Mouse (Mus musculus): Measurements from ENCODE around the gene Snx29.
"Not testable (repeated sequence)": the region's sequence is repeated elsewhere in the genome, so short reads cannot be mapped to it uniquely, and the experiment has no call there.

Snx29 gene

DNA sequence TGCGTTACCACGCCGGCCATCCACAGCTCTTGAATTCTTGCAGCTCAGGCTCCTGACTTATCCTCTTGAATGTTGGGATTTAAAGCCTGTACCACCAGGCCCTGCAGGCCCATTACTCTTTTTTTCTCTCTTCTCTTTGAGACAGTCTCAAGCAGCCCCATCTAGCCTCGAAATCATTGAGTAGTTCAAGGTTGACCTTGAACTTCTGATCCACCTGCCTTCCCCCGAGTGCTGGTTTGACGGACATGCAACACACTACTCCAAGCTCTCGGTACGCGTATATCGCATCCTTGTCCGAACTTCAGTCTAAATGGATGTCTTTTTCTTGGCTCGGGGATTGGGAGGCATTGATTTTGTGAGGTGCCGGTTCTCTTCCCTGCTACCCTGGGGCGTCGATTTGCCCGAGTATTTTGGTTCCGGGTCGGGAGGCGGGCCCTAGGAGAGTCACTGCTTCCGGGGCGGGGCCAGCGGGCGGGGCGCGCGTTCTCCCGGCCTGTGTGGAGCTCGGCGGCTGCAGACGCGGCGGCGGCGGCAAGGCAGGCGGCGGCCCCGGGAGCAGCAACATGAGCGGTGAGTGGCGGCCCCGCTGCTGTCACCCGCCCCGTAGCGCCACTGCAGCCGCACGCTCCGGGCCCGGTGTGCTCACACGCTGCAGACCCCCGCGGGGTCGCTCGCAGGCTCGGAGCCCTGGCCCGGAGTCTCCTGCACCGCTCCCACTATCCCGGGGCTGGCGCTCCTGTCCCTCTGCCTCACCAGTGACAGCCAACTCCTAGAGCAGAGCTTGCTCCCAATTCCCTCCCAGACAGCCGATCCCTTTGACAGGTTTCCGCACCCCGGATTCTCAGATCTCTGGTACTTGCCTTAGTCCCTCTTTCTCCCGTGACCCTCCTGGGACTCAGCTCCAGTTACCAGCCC lies at the start of gene Snx29:
TSS of gene Snx29 (plus strand) at position 500 of the 915 bp plus-strand sequence.
- peak; percentile 99 for DNase-seq

DNA sequence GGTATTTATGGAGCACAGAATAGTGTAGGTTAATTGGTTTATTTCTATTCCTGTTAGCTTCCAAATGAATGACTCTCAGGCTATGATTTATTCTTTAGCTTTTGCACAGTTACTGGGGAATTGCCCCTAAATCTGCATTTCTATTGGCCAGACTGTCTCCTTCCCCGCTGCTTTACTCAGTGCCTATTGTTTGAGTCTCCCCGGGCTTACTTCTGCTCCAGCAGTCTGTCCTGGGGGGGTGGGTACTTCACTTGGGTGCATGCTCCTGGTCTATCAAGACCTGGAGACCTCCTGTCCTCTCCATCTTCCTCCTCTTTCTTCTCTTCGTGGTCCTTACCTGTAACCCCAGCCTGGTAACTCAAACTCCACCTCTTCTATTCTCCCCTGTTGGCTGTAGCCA lies 45.8 kb upstream of the Snx29 start:
- no peak for DNase-seq

DNA sequence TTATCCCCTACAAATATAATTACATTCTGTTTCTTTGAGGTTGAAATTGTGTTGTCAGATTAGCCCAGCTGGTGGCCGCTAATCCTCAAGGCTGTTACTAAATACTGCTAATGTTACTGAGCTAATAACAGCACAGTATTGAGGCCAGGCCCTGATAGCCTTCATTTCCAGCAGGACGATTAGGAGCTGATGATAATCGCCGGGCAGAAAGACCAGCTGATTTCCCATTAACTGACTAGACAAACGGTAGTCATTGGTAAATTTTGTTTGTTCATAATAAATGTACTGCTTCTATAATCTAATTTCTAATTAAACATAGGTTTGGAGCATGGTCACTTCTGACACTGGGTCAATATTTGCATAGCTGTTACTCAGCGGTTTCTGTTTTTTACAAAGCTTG lies 43.9 kb upstream of the Snx29 start:
- no peak for DNase-seq

DNA sequence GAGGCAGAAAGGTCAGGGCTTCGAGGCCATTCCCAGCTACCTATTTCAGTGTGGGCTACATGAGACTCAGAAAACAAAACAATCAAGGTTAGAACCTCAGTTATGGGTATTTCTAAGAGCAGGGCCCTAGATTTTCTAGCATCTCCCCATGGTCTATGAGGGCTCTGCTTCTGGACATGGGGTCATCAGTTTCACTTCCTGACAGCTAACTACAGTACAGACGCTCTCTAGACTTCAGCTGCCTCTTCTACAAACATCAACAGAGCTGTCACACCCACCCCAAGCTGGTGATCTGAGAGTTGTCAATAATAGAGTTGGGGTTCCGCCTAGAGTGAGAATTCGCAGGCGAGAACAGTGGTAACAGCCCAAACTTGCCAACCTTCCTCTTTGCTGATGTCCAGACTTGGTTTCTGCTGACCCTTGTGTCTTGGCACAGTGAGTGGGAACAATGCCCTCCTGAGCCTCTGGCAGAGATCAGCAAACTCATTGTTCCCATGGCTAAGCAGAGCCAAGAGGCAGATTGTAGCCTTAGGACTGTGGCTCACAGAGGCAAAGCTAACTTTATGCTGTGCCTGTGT lies 40.0 kb upstream of the Snx29 start:
- DNase-seq: no peak

DNA sequence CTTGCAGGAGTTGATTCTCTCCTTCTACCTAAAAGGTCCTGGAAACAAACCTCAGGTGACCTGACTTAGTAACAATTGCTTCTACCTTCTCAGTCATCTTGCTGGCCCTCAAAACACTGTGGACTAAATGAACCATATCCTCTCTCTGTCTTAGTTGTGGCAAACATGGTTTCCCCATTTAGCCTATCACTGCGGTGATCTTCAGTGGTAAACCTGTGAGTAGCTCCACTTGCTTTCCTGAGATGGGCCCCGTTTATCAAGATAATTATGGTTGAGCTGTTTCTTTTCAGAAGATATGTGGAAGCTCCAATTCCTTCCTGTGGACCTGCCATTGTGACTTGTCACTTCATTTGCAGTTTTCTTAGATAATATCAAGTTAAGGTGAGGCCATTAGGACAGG lies 37.8 kb upstream of the Snx29 start:
- DNase-seq: no peak

DNA sequence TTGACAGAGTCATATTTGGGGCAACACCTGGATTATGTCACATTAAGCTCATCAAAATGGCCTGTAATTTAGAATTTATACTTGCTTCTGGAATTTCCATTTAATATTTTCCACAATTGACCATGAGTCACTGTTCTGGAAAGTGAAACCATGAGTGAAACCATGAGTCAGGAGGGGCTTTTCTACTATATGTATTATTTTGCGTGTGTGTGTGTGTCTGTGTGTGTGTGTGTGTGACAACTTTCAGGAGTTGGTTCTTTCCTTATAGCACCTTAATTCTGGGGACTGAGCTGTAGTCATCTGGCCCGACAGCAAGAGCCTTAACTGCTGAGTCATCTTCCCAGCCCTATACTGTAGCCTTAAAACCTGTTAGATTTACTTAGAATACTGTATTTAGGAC lies 36.8 kb upstream of the Snx29 start:
- no peak for DNase-seq

DNA sequence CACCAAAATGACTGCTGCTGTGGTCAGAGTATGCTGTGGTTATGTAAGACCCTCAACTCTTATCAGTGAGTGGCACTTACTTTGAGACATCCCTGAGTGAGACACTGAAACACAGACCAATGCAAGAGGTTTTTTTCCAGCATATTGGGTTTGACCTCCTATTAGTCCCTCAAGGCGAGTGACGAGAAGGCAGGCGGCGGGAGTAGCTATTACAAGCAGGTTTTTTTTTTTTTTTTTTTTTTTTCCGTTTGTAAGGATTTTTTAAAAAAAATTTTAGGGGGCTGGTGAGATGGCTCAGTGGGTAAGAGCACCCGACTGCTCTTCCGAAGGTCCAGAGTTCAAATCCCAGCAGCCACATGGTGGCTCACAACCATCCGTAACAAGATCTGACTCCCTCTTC lies 33.8 kb upstream of the Snx29 start:
- DNase-seq: not testable (repeated sequence)

DNA sequence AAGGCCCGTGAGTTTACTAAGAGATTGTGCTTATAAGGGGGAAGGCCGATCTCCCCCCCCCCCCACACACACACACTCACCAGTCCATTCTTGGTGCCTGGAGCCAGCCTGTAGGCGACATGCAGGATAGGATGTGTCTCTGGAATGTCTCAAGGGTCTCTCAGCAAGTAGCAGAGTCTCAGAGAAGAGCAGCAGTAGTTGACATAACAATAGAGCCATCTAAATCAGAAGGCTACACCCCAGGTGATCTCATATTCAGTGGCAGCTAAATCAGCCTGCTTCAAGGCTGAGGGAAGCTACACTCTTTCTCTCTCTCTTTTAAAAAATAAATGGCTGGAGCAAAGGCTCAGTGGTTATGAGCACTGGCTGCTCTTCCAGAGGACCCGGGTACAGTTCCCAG lies 27.1 kb upstream of the Snx29 start:
- not testable (repeated sequence) for DNase-seq

DNA sequence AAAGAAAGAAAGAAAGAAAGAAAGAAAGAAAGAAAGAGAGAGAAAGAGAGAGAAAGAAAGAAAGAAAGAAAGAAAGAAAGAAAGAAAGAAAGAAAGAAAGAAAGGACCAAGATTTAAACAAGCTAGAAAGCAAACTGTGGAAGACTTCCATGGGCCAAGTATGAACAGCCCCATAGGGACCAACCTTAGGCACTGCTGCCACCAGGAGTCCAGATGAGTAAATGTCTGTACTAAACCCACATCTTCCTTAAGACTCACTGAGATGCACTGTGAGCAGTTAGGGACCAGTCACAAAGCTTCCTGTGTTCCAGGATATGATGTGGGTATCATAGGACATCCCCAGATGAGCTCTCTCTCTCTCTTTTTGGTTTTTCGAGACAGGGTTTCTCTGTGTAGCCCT lies 25.0 kb upstream of the Snx29 start:
- DNase-seq: not testable (repeated sequence)

DNA sequence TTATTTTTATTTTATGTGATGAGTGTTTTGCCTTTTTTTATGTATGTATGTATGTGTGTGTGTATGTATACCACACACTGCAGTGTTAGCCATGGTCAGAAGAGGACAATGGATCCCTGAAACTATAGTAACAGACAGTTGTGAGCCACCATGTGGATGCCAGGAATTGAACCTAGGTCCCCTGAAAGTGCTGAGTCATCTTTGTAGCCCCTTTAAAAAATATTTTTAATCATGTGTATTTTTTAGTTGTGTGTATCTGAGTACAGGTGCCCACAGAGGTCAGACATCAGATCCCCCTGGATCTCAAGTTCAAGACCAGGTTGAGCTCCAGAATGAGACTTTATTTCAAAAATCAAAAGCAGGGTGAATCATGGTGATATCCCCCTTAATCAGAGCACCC lies 19.0 kb upstream of the Snx29 start:
- no peak for DNase-seq

DNA sequence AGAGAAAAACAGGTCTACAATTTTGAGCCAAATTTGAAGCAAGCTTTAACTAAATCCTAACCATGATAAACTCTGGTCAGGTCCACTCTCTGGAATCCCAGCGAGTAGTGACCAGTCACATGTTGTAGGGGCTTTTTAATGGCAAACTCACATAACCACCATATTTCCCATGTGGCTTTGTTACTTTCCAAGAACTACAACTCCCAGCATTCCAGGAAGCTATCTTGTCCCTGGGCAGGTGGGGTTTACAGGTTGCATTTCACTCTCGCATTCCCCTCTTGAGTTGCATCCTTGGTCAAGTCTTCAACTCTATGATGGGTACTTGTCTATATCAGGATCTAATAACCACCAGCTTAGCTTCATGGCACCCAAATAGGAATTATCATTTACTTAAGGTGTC lies 17.2 kb upstream of the Snx29 start:
- DNase-seq: no peak

DNA sequence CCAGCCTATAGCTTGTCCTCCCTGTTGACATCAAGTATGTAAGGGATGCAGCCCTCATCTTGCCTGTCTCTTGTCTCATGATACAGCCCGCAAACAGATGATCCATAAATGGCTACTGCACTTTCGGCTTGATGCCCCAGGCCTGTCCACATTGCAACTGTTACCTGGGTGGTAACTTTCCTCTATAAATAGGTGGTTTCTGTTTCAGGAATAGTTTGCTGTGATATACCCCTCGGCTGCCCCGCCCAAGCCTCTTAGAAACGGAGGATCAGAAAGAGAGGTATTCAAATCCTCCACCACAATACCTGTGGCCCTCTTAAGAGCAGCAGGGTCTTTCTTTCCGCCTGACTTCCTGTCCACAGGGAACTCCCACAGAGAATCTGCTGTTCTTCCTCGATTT lies 9.2 kb upstream of the Snx29 start, which contains the start of gene Tnfrsf17:
TSS of gene Tnfrsf17 (plus strand) at position 301 of the 400 bp plus-strand sequence.
- no peak for DNase-seq

DNA sequence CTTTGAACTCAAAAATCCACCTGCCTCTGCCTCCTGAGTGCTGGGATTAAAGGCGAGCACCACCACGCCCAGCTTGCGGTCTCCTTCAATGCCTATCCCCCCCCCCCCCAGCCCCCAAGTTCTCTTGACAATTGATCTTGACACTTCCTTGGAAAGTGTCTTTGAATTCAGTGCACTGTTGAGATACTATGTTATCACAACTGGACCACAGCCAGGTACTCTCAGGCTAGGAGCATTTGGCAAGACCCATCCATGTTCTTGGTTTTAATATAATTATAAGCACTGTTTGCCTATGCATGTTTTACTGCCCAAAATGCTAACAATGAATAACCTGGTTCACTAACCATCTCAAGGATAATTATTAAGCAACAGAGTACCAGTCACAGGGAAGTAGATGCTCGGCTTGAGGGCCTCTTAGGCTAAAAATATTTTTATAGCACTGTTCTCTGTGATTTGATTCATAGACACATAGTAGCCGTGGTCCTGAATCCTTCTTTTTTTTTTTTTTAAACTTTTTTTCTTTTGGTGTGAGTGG lies 6.9 kb upstream of the Snx29 start:
- DNase-seq: no peak

DNA sequence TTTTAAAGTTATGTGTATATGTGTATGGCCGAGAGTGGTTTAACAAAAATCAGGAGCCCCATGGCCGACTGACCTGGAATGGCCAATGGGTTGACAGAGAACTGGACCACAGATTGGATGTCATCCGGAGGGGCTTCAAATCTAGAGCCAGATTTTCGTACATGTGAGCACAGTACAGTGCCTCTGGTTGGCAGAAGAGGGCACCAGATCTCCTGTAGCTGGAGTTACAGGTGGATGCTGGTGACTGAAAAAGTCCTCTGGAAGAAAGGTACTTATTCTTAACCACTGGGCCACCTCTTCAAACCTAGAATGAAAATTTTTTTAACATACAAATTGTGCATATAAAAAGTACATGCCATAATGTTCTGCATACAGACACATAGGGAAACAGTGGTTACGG lies 6.0 kb upstream of the Snx29 start:
- DNase-seq: no peak

DNA sequence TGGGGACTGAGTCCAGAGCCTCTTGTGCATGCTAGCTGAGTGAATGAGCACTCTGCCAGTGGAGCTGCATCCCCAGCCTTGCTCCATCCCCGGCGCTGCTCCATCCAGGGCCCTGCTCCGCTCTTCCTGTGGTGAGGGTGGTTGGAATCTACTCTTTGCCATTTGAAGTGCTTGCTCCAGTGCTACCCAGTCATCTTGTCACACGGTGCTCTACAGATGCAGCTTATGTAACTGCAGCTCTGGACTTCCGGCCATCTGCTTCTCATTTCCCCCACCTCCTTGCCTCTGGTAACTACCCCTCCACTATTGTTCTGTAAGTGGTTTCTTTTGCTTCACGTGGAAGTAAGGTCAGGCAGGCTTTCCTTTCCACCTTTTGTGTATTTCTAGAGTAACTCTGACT lies 5.4 kb upstream of the Snx29 start:
- DNase-seq: no peak

DNA sequence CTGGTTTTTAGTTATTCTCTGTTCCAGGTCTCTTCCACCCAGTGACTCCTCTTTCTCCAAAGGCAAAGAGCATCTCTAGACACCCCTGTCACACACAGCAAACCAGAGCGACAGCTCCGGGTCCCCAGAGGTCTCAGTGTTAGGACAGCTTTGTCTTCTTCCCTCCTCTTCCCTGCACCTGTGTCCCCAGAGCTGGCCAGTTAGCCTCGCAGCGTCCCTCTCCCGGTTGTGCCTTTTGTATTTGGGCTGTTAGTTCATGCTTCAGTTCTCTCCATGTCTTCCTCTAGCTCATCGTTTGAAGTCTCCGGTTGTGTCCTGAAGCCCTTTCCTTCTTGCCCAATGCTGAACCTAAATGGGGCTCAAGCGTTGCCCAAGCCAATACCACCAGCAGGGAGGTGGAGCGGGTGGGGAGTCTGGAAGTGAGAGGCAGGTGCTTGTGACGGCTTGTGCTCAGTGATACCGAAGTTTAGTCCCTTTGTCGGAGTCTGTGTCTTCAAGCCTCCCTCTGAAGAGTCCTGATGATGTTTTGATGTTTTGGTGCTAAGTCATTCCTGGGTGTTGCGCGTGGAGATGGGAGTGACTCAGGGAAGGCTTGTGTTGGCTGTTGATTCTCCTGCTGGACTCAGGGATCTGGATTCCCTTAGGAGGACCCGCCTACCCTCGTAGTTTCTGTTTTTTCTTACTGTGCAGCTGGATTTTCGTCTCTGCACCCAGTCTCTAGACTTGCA lies 780 bp downstream of the Snx29 start:
- DNase-seq: peak; percentile 14

DNA sequence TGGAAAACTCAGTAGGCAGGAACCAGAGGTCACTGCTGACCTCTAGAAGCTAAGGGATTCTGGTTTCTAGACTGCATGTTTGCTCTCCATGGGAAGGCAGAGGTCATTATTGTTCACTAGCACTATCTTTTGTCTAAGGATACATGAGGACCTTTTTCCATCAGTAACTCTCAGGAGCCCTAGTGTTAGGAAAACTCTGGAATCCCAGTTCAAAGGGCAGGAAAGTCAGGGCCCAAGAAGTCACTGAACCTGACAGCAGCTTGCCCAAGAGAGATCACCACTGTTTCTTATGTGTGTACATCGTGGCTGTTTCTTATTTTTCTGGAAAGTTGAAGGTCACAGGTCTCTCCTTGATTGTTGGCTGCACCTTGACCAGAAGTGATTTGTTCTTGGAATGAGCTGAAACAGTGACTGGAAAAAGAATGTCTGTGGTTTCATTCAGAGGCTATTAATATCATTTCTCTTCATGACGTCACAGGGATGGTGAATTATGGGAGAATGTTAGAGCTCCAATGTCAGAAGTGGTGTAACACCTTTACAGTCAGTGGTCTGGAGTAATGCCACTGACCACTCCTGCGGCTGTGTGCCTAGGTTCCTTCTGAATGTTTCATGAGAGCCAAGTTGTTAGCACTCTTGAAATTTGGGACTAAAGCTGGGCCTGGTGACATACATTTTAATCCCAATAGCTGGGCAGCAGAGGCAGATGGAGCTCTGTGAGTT lies 7.5 kb downstream of the Snx29 start:
- DNase-seq: no peak

DNA sequence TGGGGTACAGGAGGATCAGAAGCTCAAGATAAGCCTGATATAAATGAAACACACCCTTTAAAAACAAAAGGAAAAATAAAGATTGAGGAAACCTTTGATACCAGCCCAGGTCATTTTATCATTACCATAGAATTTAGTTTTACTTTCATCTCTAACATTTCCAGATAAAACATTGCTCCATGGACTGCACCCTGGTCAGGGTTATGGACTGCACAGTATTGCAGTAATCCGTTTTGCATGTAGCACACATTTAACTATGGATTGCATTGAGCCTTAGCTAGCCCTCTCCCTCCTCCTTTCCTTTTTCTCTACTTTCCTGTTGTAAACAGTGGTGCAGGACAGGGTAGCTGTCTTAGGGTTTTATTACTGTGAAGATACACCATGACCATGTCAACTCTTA lies 8.3 kb downstream of the Snx29 start:
- no peak for DNase-seq

DNA sequence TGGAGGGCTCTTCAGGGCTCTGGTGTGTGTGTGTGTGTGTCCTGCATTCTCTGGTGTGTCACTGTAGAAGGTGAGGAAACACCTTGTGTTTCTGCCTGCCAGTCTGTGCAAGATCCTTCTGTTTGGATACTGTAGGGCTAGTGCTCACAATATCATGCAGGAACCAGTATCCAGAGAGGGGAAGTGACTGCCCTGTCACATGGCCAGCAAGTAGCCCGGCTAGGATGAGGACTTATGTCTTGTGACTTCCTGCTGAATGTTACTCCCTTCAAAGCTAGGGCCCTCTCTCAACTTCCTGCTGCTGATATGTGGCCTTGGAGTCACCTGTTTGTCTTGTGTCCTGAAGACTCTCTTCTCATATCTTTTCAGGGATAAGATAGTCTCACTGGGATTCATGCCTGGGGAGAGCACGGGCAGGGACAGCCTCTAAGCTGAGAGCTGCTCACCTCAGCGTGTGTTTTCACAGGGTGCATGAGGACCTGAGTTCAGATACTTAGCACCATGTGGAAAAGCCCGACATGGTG lies 20.6 kb downstream of the Snx29 start:
- DNase-seq: no peak

DNA sequence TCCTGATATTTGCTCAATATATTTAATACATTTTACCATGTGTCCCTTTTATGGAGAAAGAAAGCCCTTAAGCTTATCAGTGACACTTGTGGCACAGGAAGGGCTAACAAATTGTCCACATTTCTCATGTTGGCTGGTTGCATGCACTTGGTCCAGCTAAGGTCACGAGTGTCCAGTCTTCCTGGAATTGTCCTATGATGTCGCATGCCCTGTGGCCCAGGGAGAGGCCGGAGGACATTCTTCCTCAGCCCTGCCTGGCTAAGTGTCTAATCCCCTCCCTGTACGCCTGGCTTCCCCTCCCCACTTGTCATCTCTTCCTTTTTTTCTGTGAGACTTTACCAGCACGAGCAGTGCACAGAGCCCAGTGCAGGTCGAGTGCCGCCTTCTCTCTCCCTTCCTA lies 29.2 kb downstream of the Snx29 start:
- DNase-seq: no peak

DNA sequence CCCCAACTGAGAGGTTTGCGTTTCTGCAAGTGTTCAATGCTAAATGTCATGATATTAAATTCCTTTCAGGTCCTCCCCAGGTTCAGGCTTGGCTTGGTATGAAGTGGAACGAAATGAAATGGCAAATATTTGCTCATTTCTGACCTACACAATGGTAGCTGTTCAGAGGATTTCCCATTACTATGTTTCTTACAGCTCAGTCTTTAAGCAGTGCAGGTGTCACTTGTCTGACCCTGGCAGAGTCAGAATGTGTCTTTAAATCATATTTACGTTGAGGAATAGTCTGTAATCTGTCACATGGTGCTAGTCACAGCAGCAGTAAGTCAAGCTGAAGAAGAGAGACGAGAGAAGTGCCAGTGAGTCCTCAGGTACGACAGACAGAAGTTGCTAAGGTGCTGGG lies 36.5 kb downstream of the Snx29 start:
- DNase-seq: no peak

DNA sequence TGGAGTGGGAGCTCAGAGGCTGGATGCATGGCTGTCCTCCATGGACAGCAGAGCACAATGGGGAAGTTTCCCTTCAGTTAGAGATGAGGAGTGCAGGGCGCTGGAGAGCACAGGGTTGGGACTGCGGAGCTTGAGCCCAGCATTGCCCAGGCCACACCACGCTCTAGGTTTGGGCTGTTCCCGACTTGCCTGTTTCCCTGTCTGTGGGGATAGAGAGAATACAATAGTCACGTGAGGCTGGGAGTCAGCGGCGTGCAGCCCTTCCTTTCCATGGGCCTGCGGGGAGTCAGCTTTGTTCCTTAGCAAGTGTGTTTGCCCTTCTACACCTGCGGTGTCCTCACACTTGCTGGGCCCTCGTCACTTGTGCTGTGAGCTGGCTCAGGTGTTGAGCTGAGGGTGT lies 37.2 kb downstream of the Snx29 start:
- no peak for DNase-seq

DNA sequence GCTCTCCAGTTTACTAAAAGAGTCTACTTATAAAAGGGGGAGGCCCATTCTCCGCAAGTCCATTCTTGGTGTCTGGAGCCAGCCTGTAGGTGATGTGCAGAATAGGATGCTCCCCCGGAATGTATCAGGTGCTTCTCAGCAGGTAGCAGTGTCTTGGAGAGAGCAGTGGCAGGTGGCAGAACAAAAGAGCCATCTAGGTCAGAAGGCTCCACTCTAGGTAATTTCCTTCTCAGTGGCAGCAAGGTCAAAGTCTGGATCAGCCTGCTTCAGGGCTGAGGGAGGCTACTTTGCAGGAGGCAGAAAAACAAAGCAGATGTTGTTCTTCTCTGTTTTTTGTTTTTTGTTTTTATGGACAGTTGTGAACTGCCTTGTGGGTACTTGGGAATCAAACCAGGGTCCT lies 37.9 kb downstream of the Snx29 start:
- not testable (repeated sequence) for DNase-seq
